Mouse (Mus musculus) stomach, embryonic 15.5 days (tissue): ENCODE data around the gene Ckap5. TPM values are rescaled to one million over a fixed set of nuclear protein-coding genes. Genes with fewer than 3 reads are reported as not detected.

Source experiments
- ATAC-seq: fragments of 200-750 bp; cut with Nextera tagmentation; 2 replicates; pipeline ENCODE4 v1.8.0; 2017; ENCODE audit warnings: low read depth, moderate number of reproducible peaks, moderate TSS enrichment; ENCODE audit not compliant: insufficient read depth, low FRiP score
- H3K27ac ChIP-seq: fragments of 300-500 bp; sonication (generic); 2 replicates; pipeline ENCODE4 v1.5.1; 2015; ENCODE audit warnings: mild to moderate bottlenecking, inconsistent platforms
- H3K27me3 ChIP-seq: fragments of 300-500 bp; sonication (generic); replicated peaks from 2 replicates; pipeline ENCODE4 v1.6.1; 2015; ENCODE audit warnings: inconsistent platforms
- H3K36me3 ChIP-seq: fragments of 300-500 bp; sonication (generic); 2 replicates; pipeline ENCODE4 v1.6.1; 2015; ENCODE audit warnings: inconsistent platforms
- H3K4me1 ChIP-seq: fragments of 300-500 bp; sonication (generic); 2 replicates; pipeline ENCODE4 v1.6.1; 2015; ENCODE audit warnings: inconsistent platforms
- H3K4me2 ChIP-seq: fragments of 300-500 bp; sonication (generic); 2 replicates; pipeline ENCODE4 v1.6.1; 2015; ENCODE audit warnings: mild to moderate bottlenecking, inconsistent platforms
- H3K4me3 ChIP-seq: fragments of 300-500 bp; sonication (generic); replicated peaks from 2 replicates; pipeline ENCODE4 v1.5.1; 2015; ENCODE audit warnings: inconsistent platforms
- H3K9ac ChIP-seq: fragments of 300-500 bp; sonication (generic); 2 replicates; pipeline ENCODE4 v1.6.1; 2015; ENCODE audit warnings: inconsistent platforms
- H3K9me3 ChIP-seq: fragments of 300-500 bp; sonication (generic); 2 replicates; pipeline ENCODE4 v1.6.1; 2016; ENCODE audit warnings: inconsistent platforms
- WGBS: fragments of 180-500 bp; shearing (Covaris S2); methylation state at CpG from one replicate; pipeline ENCODE4 v1.1.7; 2015; 5-methylcytosine and 5-hydroxymethylcytosine counted together
- polyA plus RNA-seq: library from polyadenylated mRNA; unstranded; fragments of >200 nt; fragmentation: Nextera tagmentation; extraction: Ambion mirVana; gene quantifications from 2 replicates; pipeline ENCODE4 v1.2.1, GENCODE M21; 2015

Ckap5 gene
- polyA plus RNA-seq, 1 experiment from 2014 or later, result 81.9 TPM

GRCm38 (mm10) chr2:91645354-91645753 lies 118.8 kb downstream of the Ckap5 start:
- no peaks in the 10 kb centered on the region for H3K27me3 ChIP-seq
- no peak overlapping the region for H3K27ac ChIP-seq
- no peak overlapping the region for H3K4me2 ChIP-seq
- WGBS, result 97% methylated on average over 15 of the region's 15 CpGs
- H3K36me3 ChIP-seq, result peaks cover 41% of the 10 kb centered on the region
- peaks cover 6% of the 10 kb centered on the region; the same call in 1 of the 2 replicates for H3K4me1 ChIP-seq
- no peak overlapping the region for H3K4me3 ChIP-seq
- ATAC-seq, result no peak
- H3K9ac ChIP-seq, result no peak overlapping the region
- H3K9me3 ChIP-seq, result no peaks in the 10 kb centered on the region

GRCm38 (mm10) chr2:91645811-91646210 lies 119.2 kb downstream of the Ckap5 start:
- Histone ChIP-seq H3K4me3 (no peak overlapping the region), H3K27me3 (no peaks in the 10 kb centered on the region), H3K9me3 (no peaks in the 10 kb centered on the region), H3K36me3 (peaks cover 41% of the 10 kb centered on the region), H3K9ac (no peak overlapping the region), H3K4me1 (peaks cover 6% of the 10 kb centered on the region; the same call in 1 of the 2 replicates), H3K27ac (no peak overlapping the region), H3K4me2 (no peak overlapping the region)
- WGBS, result 93% methylated on average over 11 of the region's 11 CpGs
- no peak for ATAC-seq

GRCm38 (mm10) chr2:91646733-91647132 lies 120.2 kb downstream of the Ckap5 start:
- no peak overlapping the region for H3K4me2 ChIP-seq
- H3K9ac ChIP-seq, result no peak overlapping the region
- H3K9me3 ChIP-seq, result no peaks in the 10 kb centered on the region
- ATAC-seq, result no peak
- H3K4me1 ChIP-seq, result peaks cover 10% of the 10 kb centered on the region; the same call in 1 of the 2 replicates
- H3K27me3 ChIP-seq, result no peaks in the 10 kb centered on the region
- H3K36me3 ChIP-seq, result peaks cover 41% of the 10 kb centered on the region
- H3K27ac ChIP-seq, result no peak overlapping the region
- no peak overlapping the region for H3K4me3 ChIP-seq
- WGBS, result 17% methylated on average over 1 of the region's 1 CpGs

- Histone ChIP-seq H3K27ac (peak overlapping the region; percentile 78), H3K9me3 (no peaks in the 10 kb centered on the region), H3K4me3 (peak overlapping the region; percentile 79), H3K36me3 (peaks cover 39% of the 10 kb centered on the region), H3K4me1 (peaks cover 12% of the 10 kb centered on the region; the same call in 1 of the 2 replicates), H3K27me3 (no peaks in the 10 kb centered on the region), H3K4me2 (peak overlapping the region; percentile 90), H3K9ac (peak overlapping the region; percentile 93)
- ATAC-seq, result 0 out of 2 replicates have a peak, but pooled peaks have one; percentile 0
- WGBS, result under 1% methylated on average over 15 of the region's 15 CpGs
Measured at GRCm38 (mm10) chr2:91649152-91649551, 122.6 kb downstream of the Ckap5 start.

- H3K9ac ChIP-seq, result peak within 1 kb of the TSS; percentile 93
- peaks cover 39% of the 10 kb centered on the region for H3K36me3 ChIP-seq
- peak; percentile 94 for ATAC-seq
- WGBS, result under 1% methylated on average over 44 of the region's 44 CpGs
- peaks cover 12% of the 10 kb centered on the region; the same call in 1 of the 2 replicates for H3K4me1 ChIP-seq
- H3K9me3 ChIP-seq, result no peaks in the 10 kb centered on the region
- peak within 1 kb of the TSS; percentile 90 for H3K4me2 ChIP-seq
- peak within 1 kb of the TSS; percentile 78 for H3K27ac ChIP-seq
- peak within 1 kb of the TSS; percentile 79 for H3K4me3 ChIP-seq
- no peaks in the 10 kb centered on the region for H3K27me3 ChIP-seq
Measured at GRCm38 (mm10) chr2:91649553-91650359, 123.2 kb downstream of the Ckap5 start, which contains the start of the genes Zfp408 and Arhgap1. Gene Zfp408, minus strand, starts transcription at chr2:91649791. Gene Arhgap1, plus strand, starts transcription at chr2:91649860.

DNA sequence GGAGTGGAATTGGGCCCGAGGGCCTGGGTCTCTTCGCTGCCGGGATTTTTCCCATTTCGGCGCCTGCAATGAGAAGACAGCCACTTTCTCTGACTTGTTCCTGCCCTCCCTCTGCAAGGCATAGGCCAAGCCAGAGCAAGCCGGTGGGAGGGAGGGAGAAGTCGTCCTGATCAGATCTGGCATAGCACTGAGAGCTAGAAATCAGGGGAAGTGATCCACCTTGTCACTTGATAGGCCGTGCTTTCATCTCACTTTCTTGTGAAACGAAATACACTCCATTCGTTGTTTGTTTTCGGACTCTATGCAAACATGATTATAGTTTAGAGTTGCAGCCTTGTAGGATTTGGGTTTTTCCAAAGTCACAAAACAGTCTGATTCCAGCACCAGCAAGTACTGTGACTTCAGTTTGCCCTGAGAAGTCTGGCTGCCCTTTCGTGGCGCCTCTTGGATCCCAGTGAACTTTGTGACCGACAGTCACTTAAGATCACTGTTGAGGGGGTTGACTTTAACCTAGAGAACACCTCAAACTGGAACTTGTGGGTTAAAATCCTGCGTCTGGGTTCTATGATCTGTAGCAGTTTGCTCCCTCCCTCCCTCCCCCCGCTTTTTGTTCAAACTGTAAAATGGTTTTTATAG lies 123.9 kb downstream of the Ckap5 start:
- peak; percentile 44; the same call in 1 of the 2 replicates for ATAC-seq
- H3K27me3 ChIP-seq, result no peaks in the 10 kb centered on the region
- H3K27ac ChIP-seq, result peak overlapping the region; percentile 78
- peaks cover 12% of the 10 kb centered on the region; the same call in 1 of the 2 replicates for H3K4me1 ChIP-seq
- no peaks in the 10 kb centered on the region for H3K9me3 ChIP-seq
- H3K36me3 ChIP-seq, result peaks cover 36% of the 10 kb centered on the region
- peak overlapping the region; percentile 55 for H3K9ac ChIP-seq
- H3K4me3 ChIP-seq, result peak overlapping the region; percentile 79
- H3K4me2 ChIP-seq, result peak overlapping the region; percentile 56
- 7% methylated on average over 16 of the region's 16 CpGs for WGBS

DNA sequence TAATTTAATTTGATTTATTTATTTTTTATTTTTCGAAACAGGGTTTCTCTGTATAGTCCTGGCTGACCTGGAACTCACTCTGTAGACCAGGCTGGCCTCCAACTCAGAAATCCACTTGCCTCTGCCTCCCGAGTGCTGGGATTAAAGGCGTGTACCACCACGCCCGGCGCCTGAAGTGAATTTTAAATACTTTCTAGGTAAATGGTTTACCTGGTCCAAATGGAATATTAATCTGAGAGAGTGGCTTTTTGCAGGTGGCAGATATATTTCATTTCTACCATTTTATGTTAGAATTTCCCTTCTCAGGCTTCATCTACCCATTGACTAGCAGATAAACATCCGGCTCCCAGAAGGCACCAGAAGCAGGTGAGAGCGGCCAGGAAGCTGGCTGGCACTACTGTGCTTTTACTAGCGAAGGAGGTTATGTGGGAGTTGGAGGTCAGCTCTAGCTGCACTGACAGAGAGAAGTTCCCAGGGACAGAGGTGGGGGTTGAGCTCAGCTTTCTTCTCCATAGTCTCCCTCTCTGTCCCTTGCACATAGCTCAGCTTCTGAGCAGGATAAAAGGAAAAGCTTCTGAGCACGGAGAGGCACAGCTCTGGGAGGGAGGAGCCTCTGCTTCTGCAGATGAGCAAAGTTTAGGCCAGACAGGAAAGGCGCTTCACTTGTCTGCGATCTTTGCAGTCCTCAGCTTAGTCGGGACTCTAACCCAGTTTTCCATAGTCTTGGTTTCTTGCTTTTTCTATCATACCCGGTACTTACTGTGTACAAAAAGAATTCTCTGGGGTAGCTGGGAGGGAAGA lies 125.1 kb downstream of the Ckap5 start:
- 81% methylated on average over 14 of the region's 14 CpGs for WGBS
- Histone ChIP-seq H3K4me1 (peaks cover 12% of the 10 kb centered on the region; the same call in 1 of the 2 replicates), H3K36me3 (peaks cover 30% of the 10 kb centered on the region), H3K27me3 (no peaks in the 10 kb centered on the region), H3K27ac (no peak overlapping the region), H3K4me3 (no peak overlapping the region), H3K9ac (no peak overlapping the region), H3K4me2 (peak overlapping the region; percentile 56; the same call in 1 of the 2 replicates), H3K9me3 (no peaks in the 10 kb centered on the region)
- ATAC-seq, result no peak

DNA sequence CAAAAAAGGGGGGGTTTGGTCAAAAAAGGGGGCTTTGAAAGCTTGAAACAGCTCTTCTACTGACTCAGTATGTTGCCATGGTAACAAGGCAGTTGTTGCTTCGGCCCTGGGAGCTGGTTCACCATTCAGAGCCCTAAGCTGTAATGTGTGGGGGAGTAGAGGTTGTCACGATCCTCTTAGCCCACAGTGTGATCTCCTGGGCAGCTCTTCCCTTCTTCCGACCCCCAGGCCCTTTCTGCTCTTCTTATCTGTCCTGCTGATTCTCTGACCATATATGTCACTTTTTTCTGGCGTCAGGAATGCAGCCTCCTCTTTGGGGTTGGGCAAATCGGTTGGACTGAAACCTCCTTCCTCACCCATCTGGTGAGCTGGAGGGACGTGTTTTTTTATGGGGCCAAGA lies 126.3 kb downstream of the Ckap5 start:
- no peak for ATAC-seq
- Histone ChIP-seq H3K9ac (no peak overlapping the region), H3K4me2 (no peak overlapping the region), H3K27me3 (no peaks in the 10 kb centered on the region), H3K36me3 (peaks cover 30% of the 10 kb centered on the region), H3K4me3 (no peak overlapping the region), H3K4me1 (peaks cover 12% of the 10 kb centered on the region; the same call in 1 of the 2 replicates), H3K27ac (no peak overlapping the region), H3K9me3 (no peaks in the 10 kb centered on the region)
- 45% methylated on average over 6 of the region's 6 CpGs for WGBS

DNA sequence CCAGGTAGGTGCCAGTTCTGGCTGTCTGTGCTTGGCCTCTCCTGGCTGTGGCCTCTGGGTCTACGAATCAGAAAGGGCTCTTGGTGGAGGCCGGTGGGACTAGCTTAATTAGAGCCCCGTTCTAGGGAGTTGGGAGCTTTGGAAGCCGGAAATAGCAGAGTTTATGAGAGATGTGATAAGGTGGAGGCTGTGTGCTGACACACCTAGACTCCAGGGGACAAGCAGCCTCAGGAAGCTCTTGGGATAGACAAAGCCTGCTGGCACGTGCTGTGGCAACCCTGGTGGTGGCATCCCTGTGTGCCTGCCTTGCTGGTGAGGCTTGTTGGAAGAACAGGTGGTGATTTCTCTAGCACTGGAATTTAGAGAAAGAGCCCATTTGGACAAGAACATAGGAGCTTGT lies 128.8 kb downstream of the Ckap5 start:
- WGBS, result 82% methylated on average over 5 of the region's 5 CpGs
- Histone ChIP-seq H3K9me3 (no peaks in the 10 kb centered on the region), H3K4me2 (no peak overlapping the region), H3K36me3 (peaks cover 44% of the 10 kb centered on the region), H3K27me3 (no peaks in the 10 kb centered on the region), H3K4me1 (0 out of 2 replicates have a peak, but pooled peaks cover 6% of the 10 kb centered on the region), H3K9ac (no peak overlapping the region), H3K4me3 (no peak overlapping the region), H3K27ac (peak overlapping the region; percentile 37; the same call in 1 of the 2 replicates)
- ATAC-seq, result no peak

DNA sequence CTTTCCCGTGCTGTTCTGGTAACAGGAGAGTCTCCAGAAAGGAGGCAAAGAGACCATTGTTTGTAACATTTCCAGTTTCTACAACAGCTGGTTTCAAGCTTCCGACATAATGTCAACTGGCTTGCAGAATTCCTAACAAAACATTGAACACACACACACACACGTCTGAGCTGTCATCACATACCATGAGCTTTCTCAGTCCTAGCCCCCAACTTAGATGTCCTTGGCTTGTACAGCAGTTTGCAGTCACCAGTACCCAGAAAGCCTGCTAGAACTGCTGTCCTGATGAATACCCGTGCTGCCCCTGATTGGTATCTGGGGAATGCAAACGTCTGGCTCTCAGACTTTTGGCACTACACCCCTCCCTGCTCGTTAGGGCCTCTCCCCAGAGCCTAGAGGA lies 129.3 kb downstream of the Ckap5 start:
- Histone ChIP-seq H3K4me1 (0 out of 2 replicates have a peak, but pooled peaks cover 6% of the 10 kb centered on the region), H3K27ac (no peak overlapping the region), H3K4me2 (no peak overlapping the region), H3K4me3 (no peak overlapping the region), H3K9ac (no peak overlapping the region), H3K27me3 (no peaks in the 10 kb centered on the region), H3K36me3 (peaks cover 44% of the 10 kb centered on the region), H3K9me3 (no peaks in the 10 kb centered on the region)
- 49% methylated on average over 6 of the region's 6 CpGs for WGBS
- no peak for ATAC-seq

GRCm38 (mm10) chr2:91656774-91657173 lies 130.2 kb downstream of the Ckap5 start:
- ATAC-seq, result peak; percentile 39; the same call in 1 of the 2 replicates
- H3K4me3 ChIP-seq, result no peak overlapping the region
- H3K4me2 ChIP-seq, result no peak overlapping the region
- no peak overlapping the region for H3K9ac ChIP-seq
- 60% methylated on average over 8 of the region's 8 CpGs for WGBS
- H3K36me3 ChIP-seq, result peaks cover 53% of the 10 kb centered on the region
- H3K9me3 ChIP-seq, result no peaks in the 10 kb centered on the region
- H3K27me3 ChIP-seq, result no peaks in the 10 kb centered on the region
- H3K4me1 ChIP-seq, result 0 out of 2 replicates have a peak, but pooled peaks cover 2% of the 10 kb centered on the region
- no peak overlapping the region for H3K27ac ChIP-seq
